Mouse (Mus musculus) erythroblast, embryonic 14.5 days (primary cell): ENCODE measurements around the gene 4930519P11Rik. TPM values are rescaled to one million over a fixed set of nuclear protein-coding genes. Genes with fewer than 3 reads are reported as not detected.
A peak's percentile ranks its signal among the peaks of the same experiment; 100 is the strongest.

Experiments
- H3K27me3 ChIP-seq: 2 replicates; pipeline ENCODE4 v1.6.1; 2012; ENCODE audit warnings: inconsistent platforms; ENCODE audit not compliant: control insufficient read depth
- H3K36me3 ChIP-seq: 2 replicates; pipeline ENCODE4 v1.6.1; 2012; ENCODE audit warnings: mild to moderate bottlenecking, inconsistent platforms; ENCODE audit not compliant: control insufficient read depth
- H3K4me1 ChIP-seq: 2 replicates; pipeline ENCODE4 v1.6.1; 2012; ENCODE audit warnings: inconsistent platforms; ENCODE audit not compliant: control insufficient read depth
- H3K4me3 ChIP-seq: replicated peaks from 2 replicates; pipeline ENCODE3; 2012; ENCODE audit warnings: moderate library complexity, mild to moderate bottlenecking, inconsistent platforms
- H3K9me3 ChIP-seq: 2 replicates; pipeline ENCODE4 v1.6.1; 2012; ENCODE audit warnings: low read length, inconsistent platforms, mixed read lengths; ENCODE audit not compliant: control insufficient read depth
- GATA1 ChIP-seq: IDR thresholded peaks from 2 replicates; pipeline ENCODE4 v1.6.1; 2012; ENCODE audit warnings: low read length, inconsistent platforms, mixed read lengths
- TAL1 ChIP-seq: IDR thresholded peaks from 3 replicates; pipeline ENCODE4 v1.6.1; 2012; ENCODE audit warnings: low read length, inconsistent platforms, mixed read lengths
- polyA plus RNA-seq: library from polyadenylated mRNA; stranded (reverse); fragments of >175 nt; gene quantifications from 2 replicates; pipeline ENCODE4 v1.2.3, GENCODE M21; 2012

The 4930519P11Rik gene
- polyA plus RNA-seq, 1 experiment, result 0.33 TPM

- H3K36me3 ChIP-seq, result peaks cover 55% of the 10 kb centered on the region
- peaks cover 70% of the 10 kb centered on the region for H3K4me1 ChIP-seq
- TF ChIP-seq TAL1 (no peak), GATA1 (no peak)
- H3K4me3 ChIP-seq, result peak overlapping the region; percentile 73
- no peaks in the 10 kb centered on the region for H3K27me3 ChIP-seq
- no peaks in the 10 kb centered on the region for H3K9me3 ChIP-seq
Observed at GRCm38 (mm10) chr2:154567766-154568165, 45.5 kb downstream of the 4930519P11Rik start.

- Histone ChIP-seq H3K27me3 (no peaks in the 10 kb centered on the region), H3K9me3 (no peaks in the 10 kb centered on the region), H3K4me3 (no peak overlapping the region), H3K4me1 (peaks cover 68% of the 10 kb centered on the region), H3K36me3 (peaks cover 66% of the 10 kb centered on the region)
- TF ChIP-seq TAL1 (no peak), GATA1 (no peak)
Observed at GRCm38 (mm10) chr2:154566641-154567040, 46.6 kb downstream of the 4930519P11Rik start.

- no peak for TF ChIP-seq TAL1
- TF ChIP-seq GATA1, result no peak
- Histone ChIP-seq H3K4me1 (peaks cover 62% of the 10 kb centered on the region), H3K27me3 (no peaks in the 10 kb centered on the region), H3K9me3 (no peaks in the 10 kb centered on the region), H3K4me3 (no peak overlapping the region), H3K36me3 (peaks cover 77% of the 10 kb centered on the region)
Observed at GRCm38 (mm10) chr2:154565562-154565961, 47.7 kb downstream of the 4930519P11Rik start.

GRCm38 (mm10) chr2:154563612-154564170 lies 49.5 kb downstream of the 4930519P11Rik start:
- H3K4me1 ChIP-seq, result peaks cover 61% of the 10 kb centered on the region
- no peak overlapping the region for H3K4me3 ChIP-seq
- H3K9me3 ChIP-seq, result no peaks in the 10 kb centered on the region
- H3K36me3 ChIP-seq, result peaks cover 93% of the 10 kb centered on the region
- H3K27me3 ChIP-seq, result no peaks in the 10 kb centered on the region
- no peak for TF ChIP-seq TAL1

Other genes starting within 250 kb of the 4930519P11Rik start
- gene Cdk5rap1, start 240.4 kb downstream of the 4930519P11Rik start, polyA plus RNA-seq, result 0.02 and 0.05 TPM in 2 replicates
- 0.07 and 0.08 TPM in 2 replicates for gene Snta1, start 205.3 kb downstream of the 4930519P11Rik start, polyA plus RNA-seq
- gene Cbfa2t2, start 177.0 kb downstream of the 4930519P11Rik start, polyA plus RNA-seq, result 0.19 and 0.24 TPM in 2 replicates
- not detected in 2 replicates for gene 1700003F12Rik, start 66.4 kb downstream of the 4930519P11Rik start, polyA plus RNA-seq
- gene Actl10, start 61.7 kb downstream of the 4930519P11Rik start, polyA plus RNA-seq, result 0.03 TPM in 1 of 2 replicates, not detected in the other
- 0.23 and 0.39 TPM in 2 replicates for gene Necab3, start 54.5 kb downstream of the 4930519P11Rik start, polyA plus RNA-seq
- 22.6 and 24.0 TPM in 2 replicates for gene E2f1, start 43.5 kb downstream of the 4930519P11Rik start, polyA plus RNA-seq
- 1.2 and 1.6 TPM in 2 replicates for gene Pxmp4, start 9.7 kb downstream of the 4930519P11Rik start, polyA plus RNA-seq
- 2.0 and 2.1 TPM in 2 replicates for gene Zfp341, start 140 bp downstream of the 4930519P11Rik start, polyA plus RNA-seq
- gene Chmp4b, start 38.3 kb upstream of the 4930519P11Rik start, polyA plus RNA-seq, result 23.8 and 27.6 TPM in 2 replicates
- gene Gm14214, start 156.6 kb upstream of the 4930519P11Rik start, polyA plus RNA-seq, result not detected in 2 replicates
- gene Raly, start 177.7 kb upstream of the 4930519P11Rik start, polyA plus RNA-seq, result 135 and 142 TPM in 2 replicates
- gene a, start 178.0 kb upstream of the 4930519P11Rik start, polyA plus RNA-seq, result not detected in 2 replicates